Mouse (Mus musculus) gastrocnemius, postnatal 10 days (tissue): ENCODE measurements at regions not wholly inside any gene's neighbourhood (a gene's known extent, or its start where the extent isn't known, plus 50 kb on each side); places are given as distances from the start of the nearest gene placed in this dataset.

Source experiments
- DNase-seq: peaks from one replicate; pipeline ENCODE4 v3.0.0; 2021; ENCODE audit warnings: mixed read lengths

DNA sequence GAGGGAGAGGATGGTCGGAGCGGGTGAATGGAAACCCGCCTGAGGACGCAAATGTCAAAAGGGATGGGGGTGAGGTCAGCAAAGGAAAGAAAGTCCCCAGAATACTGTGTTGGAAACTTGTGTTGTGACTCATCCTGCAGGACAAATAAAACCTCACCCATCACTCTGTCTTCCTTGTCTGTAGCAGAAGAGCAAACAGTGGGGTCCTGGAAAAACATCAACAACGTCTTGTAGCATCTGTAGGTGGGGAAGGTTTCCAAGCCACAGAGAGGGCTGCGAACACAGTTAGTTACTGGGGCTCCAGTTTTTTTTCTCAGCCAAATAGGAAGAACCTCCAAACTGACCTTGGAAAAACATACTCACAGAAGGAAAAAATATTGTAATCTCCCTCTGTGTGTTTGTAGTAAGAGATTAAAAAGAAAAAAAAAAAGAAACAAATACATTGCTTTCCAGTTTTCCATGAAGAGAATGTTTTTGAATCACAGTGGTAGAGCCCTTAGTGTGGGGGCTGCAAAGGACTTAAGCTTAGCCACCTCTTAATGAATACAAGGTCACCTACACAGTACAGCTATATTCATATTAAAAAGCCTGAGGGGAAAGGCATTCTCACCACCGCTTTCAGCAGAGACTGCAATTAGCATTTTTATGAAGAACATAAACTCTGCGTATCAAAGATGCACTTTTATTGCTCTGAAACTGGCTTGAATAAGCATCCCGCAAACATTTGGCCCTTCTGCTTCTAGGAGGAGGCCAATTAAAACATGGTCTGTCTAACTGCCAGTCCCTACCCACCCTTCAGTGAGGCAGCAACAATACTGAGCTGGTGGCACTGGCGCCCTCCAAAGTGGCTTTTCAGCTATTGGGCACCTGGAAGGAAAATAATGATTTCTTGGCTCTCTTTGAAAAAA is 198.6 kb upstream of the Tprg start:
- no peak for DNase-seq

DNA sequence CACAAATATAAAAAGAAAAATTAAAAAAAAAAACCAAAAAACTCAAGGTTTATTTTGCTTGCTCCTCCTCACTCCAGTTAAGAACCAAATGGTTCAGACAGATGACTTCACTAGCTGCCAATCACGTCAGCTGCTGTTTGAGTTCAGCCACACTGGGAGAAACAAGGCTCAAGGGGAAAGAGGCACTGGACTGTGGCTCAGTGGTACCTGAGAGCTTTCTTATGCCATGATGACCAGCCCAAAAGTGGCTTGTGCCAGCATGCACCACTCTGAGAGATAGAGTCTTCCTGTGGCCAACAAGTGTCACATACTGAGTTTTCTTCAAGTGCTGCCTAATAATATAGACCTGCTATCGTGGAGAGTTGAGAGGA is 198.0 kb upstream of the Tprg start:
- no peak for DNase-seq

DNA sequence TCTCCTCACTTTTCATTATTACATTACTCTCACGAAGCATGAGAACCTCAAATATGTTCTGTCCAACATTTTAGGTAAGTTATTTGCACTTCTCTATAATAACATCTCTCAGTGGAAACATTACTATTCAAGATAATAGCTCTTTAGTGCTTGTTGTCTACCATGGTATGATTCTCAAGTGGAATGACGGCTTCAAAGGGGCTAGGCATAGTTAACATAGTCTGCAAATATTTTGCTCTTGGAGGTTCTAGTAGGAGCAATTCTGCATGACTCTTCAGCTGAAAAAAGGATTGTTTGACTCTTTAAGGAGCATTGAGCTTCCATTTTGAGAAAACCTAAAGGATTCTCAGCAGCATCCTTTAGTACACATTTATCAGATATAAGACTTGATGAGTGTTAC is 182.5 kb upstream of the Tprg start:
- no peak for DNase-seq

DNA sequence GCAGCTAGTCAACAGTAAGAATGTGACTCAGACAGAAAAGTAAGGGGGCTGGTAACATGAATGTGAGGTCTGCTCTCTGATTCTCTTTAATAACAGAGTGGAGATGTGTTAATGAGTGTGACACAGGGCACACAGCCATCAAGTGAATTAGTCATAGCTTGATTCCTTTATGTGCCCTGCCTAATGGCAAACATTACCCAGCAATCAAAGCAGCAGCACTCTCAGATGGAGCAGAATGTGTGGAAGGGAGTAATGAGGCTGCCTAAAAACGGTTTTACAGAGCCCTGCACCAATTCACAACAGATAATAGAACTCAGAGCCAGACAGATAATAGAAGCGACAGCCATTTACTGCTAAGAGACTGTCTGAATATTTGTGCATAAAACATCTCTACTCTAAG is 182.0 kb upstream of the Tprg start:
- DNase-seq: no peak

DNA sequence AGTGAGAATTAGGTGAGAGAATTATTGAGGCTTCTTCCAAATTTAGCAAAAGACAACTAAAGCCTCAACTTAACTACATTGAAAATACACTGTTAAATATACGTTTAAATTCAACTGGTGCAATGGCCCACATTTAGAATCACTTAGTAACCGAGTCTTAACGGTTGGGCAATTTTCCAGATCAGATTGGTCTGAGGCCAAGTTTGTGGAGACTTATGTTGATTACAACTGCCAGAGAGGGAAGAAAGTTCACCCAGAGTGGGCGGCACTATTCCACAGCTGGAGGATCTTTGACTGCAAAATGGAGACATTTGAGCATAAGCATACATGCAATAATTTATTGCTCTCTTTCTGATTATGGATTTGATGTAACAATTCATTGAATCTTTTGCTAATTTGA is 146.5 kb upstream of the Tprg start:
- peak; percentile 5 for DNase-seq

DNA sequence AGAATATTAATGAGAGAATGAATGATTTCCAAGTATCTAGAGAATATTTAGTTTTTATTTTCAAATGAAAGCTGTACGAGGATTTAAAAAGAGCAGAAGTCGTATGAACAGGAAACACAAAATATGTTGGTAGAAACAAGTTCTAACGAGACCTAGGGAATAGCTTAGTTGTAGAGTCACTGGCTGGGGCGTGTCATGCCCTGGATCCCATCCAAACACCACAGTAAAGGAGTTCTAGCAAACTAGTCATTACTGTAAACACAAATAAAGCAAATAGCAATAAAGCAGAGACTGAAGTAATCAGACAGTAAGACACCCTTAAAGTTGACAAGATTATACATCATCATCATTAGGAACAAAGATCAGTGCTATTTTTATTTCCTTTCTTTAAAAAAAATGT is 139.1 kb upstream of the Tprg start:
- DNase-seq: no peak

DNA sequence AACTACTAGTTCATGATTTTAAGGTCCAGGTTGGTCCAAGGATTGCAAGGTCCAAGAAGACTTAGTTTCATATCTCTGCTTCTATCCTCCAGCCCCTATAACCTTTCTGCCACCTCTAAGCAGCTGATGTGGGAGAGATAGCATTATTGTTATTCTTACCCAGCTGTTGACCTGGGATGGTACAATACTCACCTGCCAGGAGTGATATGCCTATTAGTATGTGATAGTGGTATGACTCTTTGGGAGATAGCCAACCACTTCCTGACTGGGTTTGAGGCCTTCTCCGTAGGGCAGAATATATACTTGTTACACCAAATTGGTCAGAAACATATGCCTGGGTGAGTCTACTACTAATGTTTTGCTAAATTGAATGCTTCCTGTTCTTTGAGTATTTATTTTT is 137.4 kb upstream of the Tprg start:
- no peak for DNase-seq

DNA sequence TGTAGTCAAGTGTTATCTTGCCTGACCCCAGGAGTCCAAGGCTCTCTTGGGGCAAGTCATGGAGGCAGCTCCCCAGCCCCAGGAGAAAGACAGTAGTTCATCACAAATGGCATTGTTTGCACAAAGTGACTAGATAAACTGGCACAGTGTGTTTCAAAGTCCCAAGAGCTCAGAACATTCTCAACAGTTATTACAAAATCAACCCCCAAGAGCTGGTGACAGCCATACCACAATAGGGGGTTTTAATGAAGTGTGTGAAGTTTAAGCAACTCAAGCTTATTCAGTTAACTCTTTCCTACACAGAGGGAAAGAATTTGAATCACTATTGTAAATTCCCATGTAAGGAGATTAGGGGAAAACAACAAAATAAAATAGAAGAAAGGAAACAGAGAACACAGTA is 109.7 kb upstream of the Tprg start:
- DNase-seq: no peak

DNA sequence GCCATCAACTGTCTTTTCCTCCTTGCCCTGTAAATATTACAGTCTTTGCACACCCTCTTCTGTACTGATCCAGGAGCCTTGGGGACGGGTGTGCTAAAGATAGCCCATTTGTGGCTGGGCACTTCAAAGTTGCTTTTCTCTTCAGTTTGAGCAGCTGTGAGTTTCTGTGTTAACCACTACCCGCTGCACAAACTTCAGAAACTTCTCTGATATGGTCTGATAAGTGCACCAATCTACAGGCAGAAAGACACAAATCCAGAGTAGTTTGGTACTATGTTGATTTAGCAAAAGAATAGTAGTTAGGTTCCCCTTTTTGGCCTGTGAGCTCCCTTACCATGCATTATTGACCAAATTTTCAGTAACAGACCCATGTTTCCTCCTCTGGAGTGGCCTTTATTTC is 108.6 kb upstream of the Tprg start:
- no peak for DNase-seq

DNA sequence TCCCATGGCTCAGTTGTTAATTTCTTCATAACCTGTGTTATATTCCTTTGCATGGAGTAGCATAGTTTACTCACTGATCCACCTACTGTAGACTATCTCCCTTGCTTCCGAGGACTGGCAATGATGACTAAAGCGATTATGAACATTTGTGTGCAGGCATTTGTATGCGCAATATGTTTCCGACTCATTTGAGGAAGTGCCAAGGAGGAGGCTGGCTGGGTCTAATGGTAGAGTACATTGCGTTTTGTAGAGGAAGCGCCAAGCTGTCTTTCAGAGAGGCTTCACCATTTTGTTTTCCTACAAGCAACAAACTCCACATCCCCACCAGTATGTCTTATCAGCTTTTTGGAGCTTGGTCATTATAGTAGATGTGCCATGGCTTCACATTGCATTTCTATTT is 104.7 kb upstream of the Tprg start:
- no peak for DNase-seq

DNA sequence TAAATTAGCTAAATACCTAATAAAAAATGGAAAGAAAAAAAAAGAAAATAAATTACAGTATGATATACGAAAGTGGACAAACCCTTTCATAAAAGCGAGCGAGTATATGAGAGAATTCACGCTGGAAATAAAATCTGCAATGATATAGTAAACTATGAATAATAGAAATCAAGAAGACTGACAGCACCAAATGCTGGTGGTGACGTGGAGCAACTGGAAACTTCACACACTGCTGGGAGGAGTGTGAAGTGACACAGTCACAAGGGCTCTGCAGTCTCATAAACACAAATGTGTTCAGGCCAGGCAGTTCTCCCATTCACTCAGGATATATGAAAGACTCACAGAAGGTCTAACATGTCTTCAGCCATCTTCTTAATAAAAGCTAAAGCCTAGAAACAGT is 89.5 kb upstream of the Tprg start:
- DNase-seq: no peak

DNA sequence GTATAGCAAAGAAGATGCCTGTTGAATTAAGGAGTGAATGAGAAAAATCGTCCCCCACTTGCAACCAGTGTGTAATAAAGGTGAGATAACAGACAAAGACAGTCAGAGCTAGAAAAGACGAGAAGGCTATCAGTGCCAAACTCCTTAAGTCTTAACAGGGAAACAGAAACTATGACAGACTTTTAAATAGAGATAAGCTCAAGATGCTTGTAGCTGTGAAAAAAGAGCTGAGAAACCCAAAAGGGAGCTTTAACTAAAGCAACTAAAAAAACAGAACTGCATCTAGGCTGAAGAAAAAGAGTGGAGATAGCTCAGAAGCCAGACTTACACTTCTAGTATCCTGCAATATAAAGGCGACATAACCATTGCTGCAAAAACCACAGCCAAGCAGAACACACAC is 87.8 kb upstream of the Tprg start:
- DNase-seq: no peak

DNA sequence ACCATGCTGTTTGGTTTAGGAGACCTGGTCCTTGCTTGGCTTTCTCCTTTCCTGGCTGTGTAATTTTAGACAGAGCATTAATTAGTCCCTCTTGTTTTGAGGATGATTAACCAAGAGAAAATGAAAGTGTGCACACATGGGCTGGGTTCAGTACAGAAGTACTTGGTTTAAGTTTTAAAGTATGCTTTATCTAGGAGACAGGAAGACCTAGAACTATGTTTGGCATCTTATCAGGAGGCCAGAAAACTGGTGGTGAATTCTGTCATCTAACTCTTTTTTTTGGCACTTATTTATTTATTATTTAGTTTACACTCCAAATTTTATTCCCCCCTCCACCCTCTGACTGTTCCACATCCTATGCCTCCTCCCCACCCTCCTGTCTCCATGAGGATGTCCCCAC is 86.6 kb upstream of the Tprg start:
- DNase-seq: no peak

DNA sequence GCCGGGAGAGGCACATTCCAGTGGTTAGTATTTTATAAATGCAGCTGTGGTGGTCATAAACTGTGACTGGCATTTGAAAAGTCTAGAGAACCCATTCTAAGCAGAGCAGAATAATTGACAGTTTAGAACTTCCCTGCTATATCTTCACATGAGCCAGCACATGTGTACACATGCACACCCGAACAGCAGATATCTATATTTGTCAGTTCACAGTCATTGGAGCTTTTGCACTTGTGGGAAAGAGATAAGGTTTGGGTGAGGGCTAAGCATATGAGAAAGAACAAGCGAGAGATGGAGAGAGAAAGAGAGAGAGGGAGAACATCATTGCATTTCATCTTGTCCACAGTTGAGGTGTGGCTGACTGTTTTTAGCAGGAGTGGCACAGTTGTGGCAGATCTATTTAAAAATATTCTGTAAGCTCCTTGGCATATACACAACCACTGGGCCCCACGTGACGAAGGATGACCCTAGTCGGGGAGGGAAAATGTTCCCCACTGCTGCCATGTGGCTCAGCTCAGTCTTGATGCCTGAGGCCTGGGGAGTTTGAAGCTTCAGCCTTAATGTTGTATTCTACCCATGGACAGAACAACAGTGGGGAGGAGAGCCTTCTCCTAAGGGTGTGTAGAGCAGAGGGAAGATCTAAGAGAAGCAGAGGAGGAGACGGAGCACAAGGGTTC is 85.4 kb upstream of the Tprg start:
- DNase-seq: no peak

DNA sequence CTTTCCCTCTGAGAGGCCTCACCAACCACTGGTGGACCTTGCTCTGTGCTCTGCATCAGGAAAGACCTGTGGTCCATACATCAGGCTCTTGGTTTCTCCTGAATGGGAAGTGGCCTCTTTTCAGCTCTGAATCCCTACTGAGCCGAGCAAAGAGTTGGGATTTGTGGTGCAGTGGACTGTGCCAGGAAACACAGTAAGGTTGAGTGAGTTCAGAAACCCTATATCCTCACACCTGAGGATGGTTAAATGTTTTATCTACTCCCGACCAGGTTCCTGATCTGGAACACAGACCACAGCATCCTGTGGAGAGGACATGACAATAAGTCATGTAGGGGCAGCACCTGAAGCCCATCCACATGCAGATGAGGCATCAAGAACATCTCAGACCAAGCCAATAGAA is 73.4 kb upstream of the Tprg start:
- DNase-seq: no peak

DNA sequence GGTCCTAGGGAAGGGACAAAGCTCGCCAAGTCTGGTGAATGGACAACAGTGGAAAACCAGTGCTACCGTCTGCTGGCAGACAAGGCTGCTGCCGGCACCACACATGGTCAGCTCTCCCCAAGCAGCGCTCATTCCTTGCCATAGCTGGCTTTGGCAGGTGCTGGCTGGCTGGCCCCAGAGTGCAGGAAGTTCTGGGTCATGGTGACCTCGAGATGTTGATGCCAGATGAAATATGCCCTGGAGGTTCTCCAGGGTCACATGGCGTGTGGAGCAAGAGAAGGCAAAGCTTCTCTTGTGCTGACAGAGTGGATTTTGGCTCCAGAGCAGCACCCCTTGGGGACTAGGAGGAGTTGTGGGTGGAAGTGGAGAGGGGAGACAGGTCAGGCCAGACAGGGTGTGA is 66.1 kb upstream of the Tprg start:
- DNase-seq: peak; percentile 37

DNA sequence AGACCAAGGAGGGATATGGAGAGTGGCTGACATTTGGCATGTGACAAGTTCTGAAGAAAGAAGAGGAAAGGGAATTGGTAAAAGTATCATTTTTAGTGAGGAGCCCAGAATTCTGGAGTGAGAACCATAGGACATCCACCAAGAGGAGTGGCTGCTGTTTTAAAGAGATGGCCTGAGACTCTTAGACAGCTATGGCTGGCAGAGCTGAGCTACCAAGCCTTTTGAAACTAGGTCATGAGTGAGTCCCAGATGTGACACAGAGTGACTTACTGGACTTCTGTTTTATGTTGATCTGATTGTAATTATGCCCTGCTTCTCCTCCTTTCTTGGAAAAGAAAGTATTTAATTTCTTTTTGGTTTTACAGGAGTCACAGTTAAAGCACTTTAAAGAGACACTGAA is 61.8 kb upstream of the Tprg start:
- no peak for DNase-seq
